Mouse (Mus musculus) stomach, embryonic 14.5 days (tissue): ENCODE data around the gene Ahnak. TPM values are rescaled to one million over a fixed set of nuclear protein-coding genes. Genes with fewer than 3 reads are reported as not detected.
"Not testable (repeated sequence)": the region's sequence is repeated elsewhere in the genome, so short reads cannot be mapped to it uniquely, and the experiment has no call there.

Experiments
- ATAC-seq: fragments of 200-750 bp; cut with Nextera tagmentation; 2 replicates; pipeline ENCODE4 v1.8.0; 2017; ENCODE audit warnings: low read depth, moderate TSS enrichment; ENCODE audit not compliant: insufficient number of reproducible peaks, insufficient read depth, low FRiP score
- H3K27ac ChIP-seq: fragments of 300-500 bp; sonication (generic); 2 replicates; pipeline ENCODE4 v1.5.1; 2014; ENCODE audit warnings: mild to moderate bottlenecking, low read length, moderate library complexity, mixed read lengths
- H3K27me3 ChIP-seq: fragments of 300-500 bp; sonication (generic); 2 replicates; pipeline ENCODE4 v1.6.1; 2014; ENCODE audit warnings: low read length, control low read depth, mixed read lengths; ENCODE audit not compliant: control insufficient read depth, insufficient read depth
- H3K36me3 ChIP-seq: fragments of 300-500 bp; sonication (generic); 2 replicates; pipeline ENCODE4 v1.6.1; 2014; ENCODE audit warnings: mild to moderate bottlenecking, control low read depth, low read length, moderate library complexity, mixed read lengths; ENCODE audit not compliant: control insufficient read depth, insufficient read depth
- H3K4me1 ChIP-seq: fragments of 300-500 bp; sonication (generic); 2 replicates; pipeline ENCODE4 v1.6.1; 2014; ENCODE audit warnings: low read length, control low read depth, mixed read lengths; ENCODE audit not compliant: control insufficient read depth, insufficient read depth
- H3K4me2 ChIP-seq: fragments of 300-500 bp; sonication (generic); replicated peaks from 2 replicates; pipeline ENCODE4 v1.6.1; 2014; ENCODE audit warnings: low read depth, low read length, control low read depth
- H3K4me3 ChIP-seq: fragments of 300-500 bp; sonication (generic); 2 replicates; pipeline ENCODE4 v1.5.1; 2014; ENCODE audit warnings: low read depth, low read length, control low read depth
- H3K9ac ChIP-seq: fragments of 300-500 bp; sonication (generic); replicated peaks from 2 replicates; pipeline ENCODE4 v1.6.1; 2014; ENCODE audit warnings: low read depth, mild to moderate bottlenecking, control low read depth, low read length, moderate library complexity, mixed read lengths
- H3K9me3 ChIP-seq: fragments of 300-500 bp; sonication (generic); 2 replicates; pipeline ENCODE4 v1.6.1; 2016; ENCODE audit warnings: low read depth, low read length, control low read depth; ENCODE audit not compliant: control insufficient read depth
- WGBS: fragments of 180-500 bp; shearing (Covaris S2); extraction: QIAGEN DNeasy Blood & Tissue Kit; methylation state at CpG from one replicate; pipeline ENCODE4 v1.1.7; 2014; 5-methylcytosine and 5-hydroxymethylcytosine counted together
- polyA plus RNA-seq: library from polyadenylated mRNA; unstranded; fragments of >200 nt; fragmentation: Nextera tagmentation; extraction: Ambion mirVana; gene quantifications from 2 replicates; pipeline ENCODE4 v1.2.1, GENCODE M21; 2014

The Ahnak gene
- polyA plus RNA-seq, 1 experiment from 2014 or later, result 33.4 TPM

GRCm38 (mm10) chr19:9083892-9084291 is 94.8 kb downstream of the Ahnak start:
- H3K9me3 ChIP-seq, H3K27me3 ChIP-seq, H3K27ac ChIP-seq, ATAC-seq, H3K36me3 ChIP-seq, H3K4me1 ChIP-seq, H3K4me3 ChIP-seq, H3K4me2 ChIP-seq, H3K9ac ChIP-seq: not testable (repeated sequence)
- 64% methylated on average over 2 of the region's 2 CpGs for WGBS

- no peaks in the 10 kb centered on the region for H3K36me3 ChIP-seq
- no peak for ATAC-seq
- H3K4me1 ChIP-seq, result no peaks in the 10 kb centered on the region
- H3K4me2 ChIP-seq, result no peak within 1 kb of the TSS
- no peak within 1 kb of the TSS for H3K9ac ChIP-seq
- no peak within 1 kb of the TSS for H3K4me3 ChIP-seq
- WGBS, result 78% methylated on average over 4 of the region's 4 CpGs
- no peaks in the 10 kb centered on the region for H3K9me3 ChIP-seq
- no peaks in the 10 kb centered on the region for H3K27me3 ChIP-seq
- no peak within 1 kb of the TSS for H3K27ac ChIP-seq
These were observed 98.7 kb downstream of the Ahnak start, which contains the start of gene Scgb1a1 for GRCm38 (mm10) chr19:9087821-9088220. Gene Scgb1a1, minus strand, starts transcription at chr19:9087958.

DNA sequence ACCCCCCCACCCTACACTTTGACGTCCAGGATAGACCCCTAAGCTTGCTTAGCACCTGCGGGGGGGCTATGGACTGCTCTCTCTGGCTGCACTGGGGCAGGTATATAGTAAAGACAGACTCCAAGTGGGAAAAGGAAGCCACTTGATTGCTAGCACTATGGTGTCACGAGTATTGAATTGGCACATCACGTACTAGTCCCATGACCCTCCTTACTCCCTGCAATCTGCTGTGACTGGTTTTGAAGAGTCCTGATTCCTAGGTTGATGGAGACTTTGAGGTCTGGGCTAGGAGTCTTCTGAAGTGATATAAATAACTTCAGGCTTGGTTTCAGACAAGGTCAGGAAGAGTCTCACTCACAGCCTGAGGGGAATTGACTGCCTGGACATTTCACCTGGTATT is 101.1 kb downstream of the Ahnak start:
- H3K36me3 ChIP-seq, result no peaks in the 10 kb centered on the region
- ATAC-seq, result no peak
- no peak overlapping the region for H3K4me2 ChIP-seq
- no peaks in the 10 kb centered on the region for H3K9me3 ChIP-seq
- WGBS, result 66% methylated on average over 4 of the region's 4 CpGs
- no peak overlapping the region for H3K4me3 ChIP-seq
- H3K27ac ChIP-seq, result no peak overlapping the region
- H3K4me1 ChIP-seq, result no peaks in the 10 kb centered on the region
- no peaks in the 10 kb centered on the region for H3K27me3 ChIP-seq
- H3K9ac ChIP-seq, result no peak overlapping the region

DNA sequence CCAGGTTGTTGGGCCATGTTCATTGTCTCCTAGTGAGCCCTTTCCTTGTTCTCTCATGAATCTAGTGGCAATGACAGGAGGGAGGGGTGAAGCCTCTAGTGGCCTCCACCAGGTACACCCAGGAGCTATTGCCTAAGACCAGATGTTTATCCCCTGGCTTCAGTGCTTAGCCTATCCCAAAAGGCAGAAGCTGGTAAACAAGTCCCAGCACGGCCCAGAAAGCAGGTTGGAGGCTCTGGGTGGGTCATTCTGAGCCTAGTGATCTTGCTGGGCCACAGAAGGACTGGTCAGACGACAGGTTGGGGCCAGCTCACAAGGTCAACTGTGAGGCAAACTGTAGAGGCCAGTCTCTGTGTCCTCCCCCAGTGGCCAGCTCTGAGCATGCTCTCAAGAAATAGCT is 101.6 kb downstream of the Ahnak start:
- H3K27me3 ChIP-seq, result no peaks in the 10 kb centered on the region
- H3K9me3 ChIP-seq, result no peaks in the 10 kb centered on the region
- no peak overlapping the region for H3K4me3 ChIP-seq
- no peaks in the 10 kb centered on the region for H3K4me1 ChIP-seq
- no peak overlapping the region for H3K27ac ChIP-seq
- H3K4me2 ChIP-seq, result no peak overlapping the region
- 49% methylated on average over 2 of the region's 2 CpGs for WGBS
- H3K36me3 ChIP-seq, result no peaks in the 10 kb centered on the region
- H3K9ac ChIP-seq, result no peak overlapping the region
- ATAC-seq, result no peak

DNA sequence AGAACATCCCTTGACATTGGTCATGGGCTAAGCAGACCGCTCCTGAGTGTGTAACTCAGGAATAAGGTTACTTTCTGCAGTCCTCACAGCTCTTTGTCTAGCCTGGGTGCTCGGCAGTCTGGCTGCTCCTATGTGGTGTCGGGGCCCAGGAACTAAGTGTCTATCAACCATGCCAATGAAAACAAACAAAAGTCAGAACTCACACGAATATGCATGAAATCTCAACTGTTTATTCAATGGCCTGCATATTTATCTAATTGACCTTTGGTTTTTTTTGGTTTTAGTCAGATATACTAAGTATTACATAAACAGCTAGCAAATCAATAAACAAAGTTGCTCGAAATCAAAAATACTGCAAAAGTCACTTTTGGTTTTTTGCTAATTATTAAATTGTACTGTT is 106.0 kb downstream of the Ahnak start:
- Histone ChIP-seq H3K4me3 (no peak overlapping the region), H3K9me3 (no peaks in the 10 kb centered on the region), H3K4me2 (no peak overlapping the region), H3K27ac (no peak overlapping the region), H3K36me3 (no peaks in the 10 kb centered on the region), H3K4me1 (no peaks in the 10 kb centered on the region), H3K27me3 (no peaks in the 10 kb centered on the region), H3K9ac (no peak overlapping the region)
- no peak for ATAC-seq
- WGBS, result 54% methylated on average over 5 of the region's 5 CpGs

- WGBS, result 83% methylated on average over 13 of the region's 13 CpGs
- Histone ChIP-seq H3K9ac (no peak overlapping the region), H3K27ac (no peak overlapping the region), H3K4me2 (no peak overlapping the region), H3K27me3 (no peaks in the 10 kb centered on the region), H3K4me3 (no peak overlapping the region), H3K36me3 (no peaks in the 10 kb centered on the region), H3K4me1 (no peaks in the 10 kb centered on the region), H3K9me3 (no peaks in the 10 kb centered on the region)
- no peak for ATAC-seq
These were observed 108.4 kb downstream of the Ahnak start for GRCm38 (mm10) chr19:9097441-9097840.

GRCm38 (mm10) chr19:9099751-9100150 is 110.7 kb downstream of the Ahnak start:
- no peak overlapping the region for H3K9ac ChIP-seq
- H3K4me3 ChIP-seq, result no peak overlapping the region
- no peak for ATAC-seq
- H3K36me3 ChIP-seq, result no peaks in the 10 kb centered on the region
- H3K27me3 ChIP-seq, result no peaks in the 10 kb centered on the region
- no peaks in the 10 kb centered on the region for H3K4me1 ChIP-seq
- no peak overlapping the region for H3K4me2 ChIP-seq
- H3K27ac ChIP-seq, result no peak overlapping the region
- no peaks in the 10 kb centered on the region for H3K9me3 ChIP-seq
- 87% methylated on average over 8 of the region's 8 CpGs for WGBS

- Histone ChIP-seq H3K27me3 (no peaks in the 10 kb centered on the region), H3K9me3 (no peaks in the 10 kb centered on the region), H3K4me1 (no peaks in the 10 kb centered on the region), H3K4me2 (no peak overlapping the region), H3K27ac (no peak overlapping the region), H3K9ac (no peak overlapping the region), H3K4me3 (no peak overlapping the region), H3K36me3 (no peaks in the 10 kb centered on the region)
- WGBS, result 76% methylated on average over 17 of the region's 17 CpGs
- no peak for ATAC-seq
These were observed 111.4 kb downstream of the Ahnak start for GRCm38 (mm10) chr19:9100297-9101061.

GRCm38 (mm10) chr19:9101062-9101457 is 112.0 kb downstream of the Ahnak start:
- 58% methylated on average over 2 of the region's 2 CpGs for WGBS
- ATAC-seq, result no peak
- Histone ChIP-seq H3K27me3 (no peaks in the 10 kb centered on the region), H3K9ac (no peak overlapping the region), H3K9me3 (no peaks in the 10 kb centered on the region), H3K36me3 (no peaks in the 10 kb centered on the region), H3K4me3 (no peak overlapping the region), H3K4me2 (no peak overlapping the region), H3K27ac (no peak overlapping the region), H3K4me1 (peaks cover 4% of the 10 kb centered on the region; the same call in 1 of the 2 replicates)
